Mouse (Mus musculus) myocyte (in vitro differentiated cells): ENCODE measurements around the gene Tmem88. TPM values are rescaled to one million over a fixed set of nuclear protein-coding genes. Genes with fewer than 3 reads are reported as not detected.

Experiments used
- H3K27me3 ChIP-seq: one replicate; pipeline ENCODE4 v1.6.1; 2011; ENCODE audit not compliant: control insufficient read depth, insufficient read depth, insufficient read length
- H3K36me3 ChIP-seq: one replicate; pipeline ENCODE4 v1.6.1; 2011; ENCODE audit not compliant: control insufficient read depth, insufficient read depth
- H3K4me2 ChIP-seq: one replicate; pipeline ENCODE4 v1.6.1; 2011; ENCODE audit warnings: low read depth, control low read depth
- H3K4me3 ChIP-seq: one replicate; pipeline ENCODE4 v1.5.1; 2011; ENCODE audit warnings: mild to moderate bottlenecking, control low read depth, moderate library complexity
- H3K79me2 ChIP-seq: one replicate; pipeline ENCODE4 v1.6.1; 2011; ENCODE audit not compliant: control insufficient read depth, insufficient read depth
- H3ac ChIP-seq: one replicate; pipeline ENCODE4 v1.6.1; 2011; ENCODE audit not compliant: control insufficient read depth, insufficient read length
- CEBPB ChIP-seq: IDR thresholded peaks from 2 replicates; pipeline ENCODE4 v1.6.1; 2011; ENCODE audit warnings: mild to moderate bottlenecking, moderate library complexity; ENCODE audit not compliant: poor library complexity, insufficient read depth, severe bottlenecking
- E2F4 ChIP-seq: IDR thresholded peaks from one replicate; pipeline ENCODE4 v1.6.1; 2011; ENCODE audit warnings: mild to moderate bottlenecking, control low read depth, moderate library complexity; ENCODE audit not compliant: insufficient read depth
- MAX ChIP-seq: IDR thresholded peaks from one replicate; pipeline ENCODE4 v1.6.1; 2011; ENCODE audit warnings: low read depth, mild to moderate bottlenecking, control low read depth
- MYOD1 ChIP-seq, 3 experiments: IDR thresholded peaks; one replicate each; pipeline ENCODE4 v1.6.1; 2011; ENCODE audit warnings: control low read depth in 2 of 3, low read depth in 2 of 3, mild to moderate bottlenecking in 2 of 3, moderate library complexity in 1 of 3; ENCODE audit not compliant: insufficient read length in 2 of 3, control insufficient read depth in 1 of 3
- MYOG ChIP-seq, 3 experiments: IDR thresholded peaks; one replicate each; pipeline ENCODE4 v1.6.1; 2011; ENCODE audit warnings: control low read depth in 2 of 3, low read depth in 2 of 3, mild to moderate bottlenecking in 2 of 3; ENCODE audit not compliant: insufficient read length in 2 of 3, control insufficient read depth in 1 of 3, insufficient read depth in 1 of 3
- POLR2A ChIP-seq: IDR thresholded peaks from one replicate; pipeline ENCODE4 v1.6.1; 2011; ENCODE audit warnings: low read depth, mild to moderate bottlenecking, control low read depth, moderate library complexity; ENCODE audit not compliant: insufficient read length
- POLR2AphosphoS2 ChIP-seq: IDR thresholded peaks from one replicate; pipeline ENCODE4 v1.6.1; 2011; ENCODE audit warnings: low read depth, control low read depth; ENCODE audit not compliant: insufficient read length
- REST ChIP-seq: IDR thresholded peaks from one replicate; pipeline ENCODE4 v1.6.1; 2011; ENCODE audit warnings: mild to moderate bottlenecking, control low read depth, moderate library complexity; ENCODE audit not compliant: insufficient read depth, insufficient read length
- SRF ChIP-seq: IDR thresholded peaks from one replicate; pipeline ENCODE4 v1.6.1; 2011; ENCODE audit warnings: low read depth; ENCODE audit not compliant: control insufficient read depth, insufficient read length
- TCF12 ChIP-seq: IDR thresholded peaks from one replicate; pipeline ENCODE4 v1.6.1; 2011; ENCODE audit warnings: mild to moderate bottlenecking, control low read depth; ENCODE audit not compliant: poor library complexity, insufficient read depth, severe bottlenecking
- TCF3 ChIP-seq: IDR thresholded peaks from one replicate; pipeline ENCODE4 v1.6.1; 2011; ENCODE audit warnings: low read depth, control low read depth; ENCODE audit not compliant: insufficient read length
- USF1 ChIP-seq: IDR thresholded peaks from one replicate; pipeline ENCODE4 v1.6.1; 2011; ENCODE audit warnings: low read depth, mild to moderate bottlenecking, control low read depth, moderate library complexity
- polyA plus RNA-seq: library from polyadenylated mRNA; unstranded; fragments of >200 nt; fragmentation: generic; extraction: Trizol; gene quantifications from one replicate; pipeline ENCODE4 v1.2.1, GENCODE M21; 2012; ENCODE audit warnings: missing spikeins

Gene Tmem88
- polyA plus RNA-seq, 1 experiment: 0.16 TPM

DNA sequence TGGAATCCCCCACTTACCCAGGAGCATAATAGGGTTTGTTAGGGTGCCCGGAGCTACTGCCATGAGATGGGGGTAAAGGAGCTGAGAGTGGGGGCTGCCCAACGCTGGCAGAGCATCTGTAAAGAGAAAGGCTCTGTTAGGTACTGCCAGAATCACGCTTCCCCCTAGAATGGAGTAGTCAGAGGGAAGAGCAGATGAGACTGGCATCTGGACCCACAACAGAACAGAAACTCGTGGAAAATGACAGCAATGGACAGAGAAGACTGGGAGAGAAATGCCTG, 9.6 kb upstream of the Tmem88 start:
- peak overlapping the region; percentile 100 for H3K4me3 ChIP-seq
- peaks cover 50% of the 10 kb centered on the region for H3K79me2 ChIP-seq
- peak overlapping the region; percentile 96 for H3K4me2 ChIP-seq
- no peaks in the 10 kb centered on the region for H3K27me3 ChIP-seq
- no peak for TF ChIP-seq MAX
- TF ChIP-seq POLR2A: no peak
- TF ChIP-seq E2F4: no peak
- no peak for TF ChIP-seq TCF3
- TF ChIP-seq SRF: no peak
- TF ChIP-seq USF1: no peak
- no peak for TF ChIP-seq POLR2AphosphoS2
- no peak for TF ChIP-seq MYOG (IDR thresholded peaks at IDR 0.05; ENCODE audit: control insufficient read depth in 1 of 3, insufficient read depth in 1 of 3, insufficient read length in 2 of 3, low read depth in 2 of 3)
- no peak for TF ChIP-seq TCF12
- TF ChIP-seq MYOD1 (IDR thresholded peaks at IDR 0.05; ENCODE audit: control insufficient read depth in 1 of 3, insufficient read length in 2 of 3, low read depth in 2 of 3): no peak
- TF ChIP-seq CEBPB: no peak
- peaks cover 35% of the 10 kb centered on the region for H3K36me3 ChIP-seq
- H3ac ChIP-seq: no peak overlapping the region

DNA sequence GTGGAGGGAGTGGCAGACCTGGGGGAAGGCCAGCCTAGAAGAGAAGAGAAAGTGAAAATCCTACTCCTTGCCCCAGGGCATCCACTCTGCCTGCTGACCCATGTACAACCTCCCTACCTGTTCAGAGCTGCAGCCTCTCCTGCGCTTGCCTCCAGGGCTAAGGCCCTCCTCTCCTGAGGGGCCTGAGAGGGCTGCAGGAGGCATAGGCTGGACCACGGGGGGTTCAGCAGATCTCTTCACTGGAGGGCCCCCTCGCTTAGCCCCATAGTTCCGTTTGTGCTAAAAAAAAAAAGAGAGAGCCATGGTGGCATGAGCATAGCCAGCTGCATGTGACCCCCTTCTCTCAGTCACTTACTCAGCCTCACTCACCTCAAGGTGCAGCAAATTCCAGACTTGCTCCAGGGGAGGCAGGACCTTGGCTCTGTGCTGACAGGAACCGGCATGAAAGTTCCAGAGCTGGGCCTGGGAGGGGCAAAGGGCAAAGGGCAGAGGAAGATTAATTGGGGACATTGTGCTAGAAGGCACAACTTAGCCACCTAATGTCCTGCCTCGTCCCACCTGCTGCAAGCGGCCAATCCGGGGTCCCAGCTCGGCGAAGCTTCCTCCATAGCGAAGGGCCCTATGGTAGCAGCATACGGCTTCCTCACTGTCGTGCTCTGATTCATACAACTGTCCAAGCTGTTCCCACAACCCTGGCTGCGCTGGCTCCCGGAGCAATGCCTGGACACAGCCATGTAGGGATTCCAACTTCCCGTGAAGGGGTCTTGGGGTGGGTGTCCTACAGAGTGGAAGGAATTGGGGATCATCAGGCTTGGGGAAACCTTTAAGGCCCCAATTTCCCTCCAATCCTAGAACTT, 9.1 kb upstream of the Tmem88 start:
- Histone ChIP-seq H3K4me3 (no peak overlapping the region), H3ac (no peak overlapping the region), H3K36me3 (peaks cover 36% of the 10 kb centered on the region), H3K27me3 (no peaks in the 10 kb centered on the region), H3K79me2 (peaks cover 45% of the 10 kb centered on the region), H3K4me2 (no peak overlapping the region)
- TF ChIP-seq POLR2AphosphoS2 (peak; percentile 21), TCF12 (no peak)

DNA sequence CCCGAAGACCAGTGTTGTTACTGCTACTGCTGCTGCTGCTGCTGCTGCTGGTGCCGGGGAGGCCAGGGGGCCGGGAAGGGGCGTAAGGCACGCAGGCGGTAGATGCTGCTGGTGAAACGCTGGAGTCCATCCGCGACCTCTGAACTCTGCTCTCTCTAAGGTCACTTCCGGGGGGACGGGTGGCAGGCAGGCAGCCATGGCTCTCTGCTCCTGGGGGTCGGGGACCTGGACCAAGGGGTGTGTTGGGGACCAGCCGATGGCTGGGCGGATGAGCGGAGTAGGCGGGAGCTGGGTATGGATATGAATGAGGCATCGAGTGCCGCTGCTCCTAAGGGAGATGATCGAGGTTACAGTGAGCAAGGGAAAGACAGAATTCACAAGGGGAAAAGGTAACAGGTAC, 8.2 kb upstream of the Tmem88 start:
- Histone ChIP-seq H3K36me3 (peaks cover 44% of the 10 kb centered on the region), H3ac (no peak overlapping the region), H3K4me3 (no peak overlapping the region), H3K4me2 (no peak overlapping the region), H3K27me3 (no peaks in the 10 kb centered on the region), H3K79me2 (peaks cover 41% of the 10 kb centered on the region)
- TF ChIP-seq POLR2A (no peak), POLR2AphosphoS2 (no peak), E2F4 (no peak), MAX (no peak), TCF3 (no peak), USF1 (no peak), TCF12 (no peak), REST (no peak), MYOD1 (IDR thresholded peaks at IDR 0.05; ENCODE audit: control insufficient read depth in 1 of 3, insufficient read length in 2 of 3, low read depth in 2 of 3) (no peak)

- H3ac ChIP-seq: no peak overlapping the region
- TF ChIP-seq MYOD1 (IDR thresholded peaks at IDR 0.05; ENCODE audit: control insufficient read depth in 1 of 3, insufficient read length in 2 of 3, low read depth in 2 of 3) (no peak), POLR2AphosphoS2 (no peak), MAX (no peak), E2F4 (no peak), TCF12 (no peak), SRF (no peak)
Observed at GRCm38 (mm10) chr11:69405397-69406200, 7.6 kb upstream of the Tmem88 start.

DNA sequence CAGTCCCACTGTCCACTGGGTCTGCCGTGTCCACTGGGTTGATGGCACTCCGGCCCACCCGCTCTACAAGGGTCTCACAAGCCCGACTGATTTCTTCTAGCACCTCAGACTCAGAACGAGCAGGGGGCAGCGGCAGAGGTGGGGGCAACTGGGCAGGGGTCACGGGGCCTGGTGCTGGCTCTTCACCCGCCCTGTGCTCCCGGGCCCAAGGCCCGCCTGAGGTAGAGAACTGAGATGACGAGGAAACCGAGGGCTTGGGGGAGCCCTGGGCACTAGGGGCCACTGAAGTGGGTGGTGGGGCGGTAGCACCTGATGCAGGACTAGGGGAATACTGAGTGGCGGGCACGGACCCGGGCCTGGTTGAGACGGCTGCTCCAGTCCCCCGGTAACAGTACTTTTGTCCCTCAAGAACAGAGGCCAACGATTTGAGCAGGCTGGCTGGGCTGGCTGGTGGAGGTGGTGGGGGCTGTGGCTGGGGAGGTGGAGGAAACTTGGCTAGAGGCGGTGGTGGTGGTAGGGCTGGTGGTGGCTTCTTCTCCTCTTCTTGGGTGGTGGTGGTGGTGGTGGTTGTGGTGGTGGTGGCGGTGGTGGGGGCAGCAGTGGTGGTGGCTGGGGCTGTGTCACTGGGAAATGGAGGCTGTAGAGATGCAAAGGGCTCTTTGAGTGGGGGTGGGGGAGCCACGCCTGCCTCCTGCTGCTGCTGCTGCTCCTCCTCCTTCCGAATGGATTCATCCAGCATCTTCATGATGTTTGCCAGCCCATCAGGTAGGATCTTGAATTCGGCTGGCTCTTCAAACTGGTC, 6.8 kb upstream of the Tmem88 start:
- Histone ChIP-seq H3ac (no peak overlapping the region), H3K79me2 (peaks cover 28% of the 10 kb centered on the region), H3K4me2 (no peak overlapping the region), H3K27me3 (no peaks in the 10 kb centered on the region), H3K4me3 (no peak overlapping the region), H3K36me3 (peaks cover 59% of the 10 kb centered on the region)
- no peak for TF ChIP-seq TCF3
- TF ChIP-seq MAX: no peak
- TF ChIP-seq TCF12: no peak
- no peak for TF ChIP-seq POLR2A
- TF ChIP-seq CEBPB: no peak
- no peak for TF ChIP-seq POLR2AphosphoS2
- TF ChIP-seq USF1: no peak
- TF ChIP-seq MYOD1 (IDR thresholded peaks at IDR 0.05; ENCODE audit: control insufficient read depth in 1 of 3, insufficient read length in 2 of 3, low read depth in 2 of 3): no peak
- no peak for TF ChIP-seq SRF
- TF ChIP-seq REST: no peak

More at GRCm38 (mm10) chr11:69405397-69406200, 7.6 kb upstream of the Tmem88 start:
- peaks cover 36% of the 10 kb centered on the region for H3K79me2 ChIP-seq
- no peak overlapping the region for H3K4me3 ChIP-seq
- H3K4me2 ChIP-seq: no peak overlapping the region
- H3K36me3 ChIP-seq: peaks cover 51% of the 10 kb centered on the region
- no peaks in the 10 kb centered on the region for H3K27me3 ChIP-seq
